In genomic region chr14:75986878-75987483, GRCm38 (mm10) we compare ENCODE assay signal across 19 mouse cellular contexts. TPM values are rescaled to one million over a fixed set of nuclear protein-coding genes. Genes with fewer than 3 reads are reported as not detected.
DNase-seq lines count a peak whose midpoint lies in the region; ATAC-seq lines count a peak whose summit lies in the region.
"Had no signal": no experiment of that assay in that cellular context is flagged by ENCODE, and none has a peak within 500 bp of the region (broad histone marks: within the 10 kb centered on the region; RNA-seq: fewer than 3 reads in every experiment).

No protein-coding gene starts in this region.

- intact Hi-C loops in heart, postnatal 10 days (cut with DNase I): no loop called here
- intact Hi-C loops in left cerebral cortex, postnatal 25 days (cut with DNase I): no loop called here

- DNase-seq in 416B (ENCODE audit: low read depth): peak; percentile 49
- peak; percentile 14 for DNase-seq in CD4-positive helper T cell, adult 2 months (ENCODE audit: low read depth, low spot score)
- no peak for DNase-seq in layer of hippocampus, adult 9-10 months (ENCODE audit: low spot score)
- DNase-seq in heart, postnatal 10 days: no peak
- no peak for DNase-seq in left cerebral cortex, postnatal 25 days (ENCODE audit: low spot score in 2 of 2)
- no peak for DNase-seq in left cerebral cortex, adult 18-20 months (ENCODE audit: low spot score in 2 of 2)
- DNase-seq: adrenal gland, postnatal 25 days; cerebellum, adult 9-10 months; gastrocnemius, postnatal 25 days; kidney, postnatal 36 days; lung, adult 18-20 months; lung, postnatal 14 days; thymus, adult 2 months had no signal

- ATAC-seq in common myeloid progenitor, adult 5-6 weeks (replicated peaks; ENCODE audit: low read depth, poor library complexity, severe bottlenecking): peak; percentile 56; the same call in 1 of the 2 replicates
- ATAC-seq in megakaryocyte, adult 5-6 weeks (ENCODE audit: poor library complexity, severe bottlenecking): peak; percentile 52
- ATAC-seq: hindbrain, postnatal 0 days; intestine, postnatal 0 days; liver, embryonic 12.5 days; midbrain, embryonic 16.5 days had no signal

RNA-seq across cellular contexts. Expression of gene Gtf2f2, which starts 23.7 kb away (rescaled TPM):
- total RNA-seq in common myeloid progenitor, adult 5-6 weeks (2017): 68.0 and 73.9 TPM in 2 replicates
- 33.3 and 33.9 TPM in 2 replicates for total RNA-seq in megakaryocyte, adult 5-6 weeks (2015)
- total RNA-seq in megakaryocyte, adult 5-6 weeks (2017): 37.3 and 42.2 TPM in 2 replicates
- total RNA-seq in heart, postnatal 10 days (2021): 10 to 100 TPM; 17.7 to 21.1 TPM
- total RNA-seq in left cerebral cortex, postnatal 25 days (2021): 10 to 100 TPM; 13.5 to 16.2 TPM
- 10 to 100 TPM; 16.3 to 17.3 TPM for total RNA-seq in left cerebral cortex, adult 18-20 months (2021)

RNA-seq across cellular contexts. Expression of gene Kctd4, which starts 32.2 kb away (rescaled TPM):
- not detected in 2 replicates for total RNA-seq in common myeloid progenitor, adult 5-6 weeks (2017)
- total RNA-seq in megakaryocyte, adult 5-6 weeks (2015): not detected in 2 replicates
- not detected in 2 replicates for total RNA-seq in megakaryocyte, adult 5-6 weeks (2017)
- total RNA-seq in heart, postnatal 10 days (2021): not detected
- 10 to 100 TPM; 14.6 to 18.9 TPM for total RNA-seq in left cerebral cortex, postnatal 25 days (2021)
- total RNA-seq in left cerebral cortex, adult 18-20 months (2021): 10 to 100 TPM; 20.4 to 21.4 TPM
- total RNA-seq: adrenal gland, postnatal 25 days; gastrocnemius, postnatal 25 days had no signal

Comparison
In these comparisons a context has a peak if more than half of its experiments do, and no peak if none do; other contexts are left out.
1. DNase-seq: peak in 416B (single experiment) and CD4-positive helper T cell, adult 2 months (single experiment); none in layer of hippocampus, adult 9-10 months (single experiment), heart, postnatal 10 days (0 of 2), left cerebral cortex, postnatal 25 days (0 of 2) and left cerebral cortex, adult 18-20 months (0 of 2).
2. RNA of gene Kctd4, which starts 32.2 kb away (total RNA-seq): 20.4 to 21.4 TPM in left cerebral cortex, adult 18-20 months and 14.6 to 18.9 TPM in left cerebral cortex, postnatal 25 days; not detected in heart, postnatal 10 days, not detected in common myeloid progenitor, adult 5-6 weeks and not detected in megakaryocyte, adult 5-6 weeks; every median in the first group is over 10 times any median in the second.